Mouse (Mus musculus) midbrain, embryonic 15.5 days (tissue): ENCODE results near the gene Cyth1. TPM values are rescaled to one million over a fixed set of nuclear protein-coding genes. Genes with fewer than 3 reads are reported as not detected.

Experiments used
- ATAC-seq: fragments of 200-750 bp; cut with Nextera tagmentation; replicated peaks from 2 replicates; pipeline ENCODE4 v1.8.0; 2017; ENCODE audit warnings: moderate TSS enrichment
- H3K27ac ChIP-seq: fragments of 300-500 bp; sonication (generic); 2 replicates; pipeline ENCODE4 v1.5.1; 2015; ENCODE audit warnings: mild to moderate bottlenecking, inconsistent platforms
- H3K27me3 ChIP-seq: fragments of 300-500 bp; sonication (generic); replicated peaks from 2 replicates; pipeline ENCODE4 v1.6.1; 2015; ENCODE audit warnings: inconsistent platforms
- H3K36me3 ChIP-seq: fragments of 300-500 bp; sonication (generic); replicated peaks from 2 replicates; pipeline ENCODE4 v1.6.1; 2015; ENCODE audit warnings: inconsistent platforms
- H3K4me1 ChIP-seq: fragments of 300-500 bp; sonication (generic); 2 replicates; pipeline ENCODE4 v1.6.1; 2015; ENCODE audit warnings: inconsistent platforms
- H3K4me2 ChIP-seq: fragments of 300-500 bp; sonication (generic); 2 replicates; pipeline ENCODE4 v1.6.1; 2015; ENCODE audit warnings: inconsistent platforms, mild to moderate bottlenecking, moderate library complexity
- H3K4me3 ChIP-seq: fragments of 300-500 bp; sonication (generic); 2 replicates; pipeline ENCODE4 v1.5.1; 2015; ENCODE audit warnings: mild to moderate bottlenecking, inconsistent platforms
- H3K9ac ChIP-seq: fragments of 300-500 bp; sonication (generic); 2 replicates; pipeline ENCODE4 v1.6.1; 2015; ENCODE audit warnings: mild to moderate bottlenecking, inconsistent platforms
- H3K9me3 ChIP-seq: fragments of 300-500 bp; sonication (generic); 2 replicates; pipeline ENCODE4 v1.6.1; 2016; ENCODE audit warnings: inconsistent platforms
- WGBS: fragments of 180-500 bp; shearing (Covaris S2); methylation state at CpG from one replicate; pipeline ENCODE4 v1.1.7; 2015; ENCODE audit warnings: mixed read lengths; 5-methylcytosine and 5-hydroxymethylcytosine counted together
- polyA plus RNA-seq: library from polyadenylated mRNA; unstranded; fragments of >200 nt; fragmentation: Nextera tagmentation; extraction: Ambion mirVana; gene quantifications from 2 replicates; pipeline ENCODE4 v1.2.1, GENCODE M21; 2015

The Cyth1 gene
- polyA plus RNA-seq, 1 experiment from 2014 or later: 30.2 TPM

DNA sequence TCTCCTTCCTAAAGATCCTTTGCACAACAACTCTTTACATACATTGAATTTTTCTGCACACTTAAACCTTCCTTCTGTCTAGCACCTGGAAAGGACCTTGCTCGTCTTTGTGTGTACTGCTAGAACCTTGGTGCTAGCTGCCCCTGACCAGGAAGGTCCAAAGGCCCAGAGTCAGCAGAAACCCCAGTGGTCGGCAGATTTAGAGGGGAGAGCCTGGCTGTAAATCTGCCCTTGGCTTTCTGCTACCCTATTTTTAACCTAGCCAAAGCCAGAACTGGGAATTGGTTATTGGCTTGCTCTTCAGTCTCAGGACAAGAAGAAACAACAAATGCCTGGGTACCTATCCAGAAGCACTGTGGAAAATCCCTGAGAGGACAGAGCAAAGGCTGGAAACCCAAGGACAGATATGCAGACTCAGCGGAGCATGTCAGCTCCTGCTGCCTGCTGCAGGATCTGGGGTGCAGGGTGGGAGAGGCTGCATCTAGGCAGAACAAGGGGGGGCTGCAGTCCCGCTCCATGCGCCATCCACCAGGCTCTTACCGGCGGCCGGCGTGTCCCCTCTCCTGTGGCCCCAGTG is 46.5 kb downstream of the Cyth1 start:
- Histone ChIP-seq H3K9me3 (no peaks in the 10 kb centered on the region), H3K27ac (peak overlapping the region; percentile 98), H3K4me2 (peak overlapping the region; percentile 78), H3K27me3 (no peaks in the 10 kb centered on the region), H3K36me3 (no peaks in the 10 kb centered on the region), H3K4me1 (peaks cover 66% of the 10 kb centered on the region), H3K9ac (peak overlapping the region; percentile 87), H3K4me3 (peak overlapping the region; percentile 56)
- WGBS: 5% methylated on average over 9 of the region's 9 CpGs
- peak; percentile 67 for ATAC-seq

DNA sequence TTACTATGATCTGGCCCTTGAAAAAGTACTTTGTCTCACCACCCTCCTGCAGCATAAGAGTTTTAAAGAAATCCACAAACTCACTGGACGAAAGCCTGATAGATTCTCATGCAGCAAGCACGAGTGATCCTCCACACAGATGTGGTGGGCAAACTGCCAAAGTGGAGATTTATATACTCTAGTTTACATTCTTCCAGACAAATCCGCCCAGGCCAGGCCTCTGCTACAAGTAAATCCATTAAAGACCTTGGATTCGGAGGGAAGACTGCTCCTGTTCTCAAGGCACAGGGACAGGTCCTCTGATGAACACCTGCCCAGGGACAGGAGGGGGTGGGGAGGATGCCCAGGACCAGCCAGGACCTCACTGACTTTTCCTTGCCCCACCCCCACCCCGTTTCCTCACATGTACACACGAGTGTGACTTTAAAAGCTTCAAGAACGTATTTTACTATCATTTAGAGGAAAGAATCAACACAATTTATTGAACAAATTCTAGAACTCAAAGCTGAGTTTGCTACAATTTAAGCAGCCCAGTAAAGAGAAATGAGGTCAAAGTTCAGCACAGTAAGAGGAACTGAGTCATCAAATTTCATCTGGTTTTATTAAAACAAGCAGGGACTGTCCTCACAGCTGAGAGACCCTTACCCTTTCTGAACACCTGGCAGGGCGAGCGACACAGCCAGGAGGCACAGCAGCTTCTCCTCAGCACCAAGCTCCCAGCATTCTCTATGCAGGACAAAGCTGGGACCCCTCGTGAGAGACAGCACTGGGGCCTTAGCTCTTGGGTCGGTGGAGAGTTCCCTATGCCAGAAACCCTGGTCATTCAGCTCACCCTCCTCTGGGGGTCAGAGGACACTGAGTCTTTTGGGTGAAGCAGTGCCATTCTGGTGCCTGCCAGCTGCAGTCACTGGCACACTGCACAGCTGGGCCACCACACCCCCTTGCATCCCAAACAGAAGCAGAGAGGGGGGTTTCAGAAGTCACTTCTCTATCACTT is 47.3 kb downstream of the Cyth1 start:
- Histone ChIP-seq H3K27ac (peak overlapping the region; percentile 98), H3K9me3 (no peaks in the 10 kb centered on the region), H3K4me2 (peak overlapping the region; percentile 78), H3K27me3 (no peaks in the 10 kb centered on the region), H3K4me1 (peaks cover 73% of the 10 kb centered on the region), H3K4me3 (peak overlapping the region; percentile 56), H3K9ac (peak overlapping the region; percentile 87), H3K36me3 (no peaks in the 10 kb centered on the region)
- no peak for ATAC-seq
- 30% methylated on average over 11 of the region's 11 CpGs for WGBS

DNA sequence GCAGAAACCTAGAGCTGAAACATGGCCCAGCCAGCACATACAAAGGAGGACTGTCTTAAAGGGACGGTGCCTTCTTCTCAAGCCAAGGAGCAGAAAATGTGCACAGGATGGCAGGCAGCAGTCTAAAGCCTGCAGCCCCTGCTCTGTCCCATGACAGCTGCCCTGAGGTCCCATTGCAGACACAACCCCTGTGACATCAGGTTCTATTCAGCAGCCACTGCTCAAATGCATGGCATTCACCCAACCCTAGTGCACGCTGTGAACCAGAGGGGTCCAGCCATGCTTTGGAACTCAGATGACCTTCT is 50.1 kb downstream of the Cyth1 start:
- H3K27me3 ChIP-seq: no peaks in the 10 kb centered on the region
- H3K9me3 ChIP-seq: no peaks in the 10 kb centered on the region
- peak overlapping the region; percentile 78 for H3K4me2 ChIP-seq
- peak overlapping the region; percentile 28; the same call in 1 of the 2 replicates for H3K9ac ChIP-seq
- WGBS: 6% methylated on average over 2 of the region's 2 CpGs
- peak overlapping the region; percentile 32 for H3K4me3 ChIP-seq
- H3K36me3 ChIP-seq: no peaks in the 10 kb centered on the region
- H3K27ac ChIP-seq: peak overlapping the region; percentile 90
- H3K4me1 ChIP-seq: peaks cover 81% of the 10 kb centered on the region
- ATAC-seq: no peak

DNA sequence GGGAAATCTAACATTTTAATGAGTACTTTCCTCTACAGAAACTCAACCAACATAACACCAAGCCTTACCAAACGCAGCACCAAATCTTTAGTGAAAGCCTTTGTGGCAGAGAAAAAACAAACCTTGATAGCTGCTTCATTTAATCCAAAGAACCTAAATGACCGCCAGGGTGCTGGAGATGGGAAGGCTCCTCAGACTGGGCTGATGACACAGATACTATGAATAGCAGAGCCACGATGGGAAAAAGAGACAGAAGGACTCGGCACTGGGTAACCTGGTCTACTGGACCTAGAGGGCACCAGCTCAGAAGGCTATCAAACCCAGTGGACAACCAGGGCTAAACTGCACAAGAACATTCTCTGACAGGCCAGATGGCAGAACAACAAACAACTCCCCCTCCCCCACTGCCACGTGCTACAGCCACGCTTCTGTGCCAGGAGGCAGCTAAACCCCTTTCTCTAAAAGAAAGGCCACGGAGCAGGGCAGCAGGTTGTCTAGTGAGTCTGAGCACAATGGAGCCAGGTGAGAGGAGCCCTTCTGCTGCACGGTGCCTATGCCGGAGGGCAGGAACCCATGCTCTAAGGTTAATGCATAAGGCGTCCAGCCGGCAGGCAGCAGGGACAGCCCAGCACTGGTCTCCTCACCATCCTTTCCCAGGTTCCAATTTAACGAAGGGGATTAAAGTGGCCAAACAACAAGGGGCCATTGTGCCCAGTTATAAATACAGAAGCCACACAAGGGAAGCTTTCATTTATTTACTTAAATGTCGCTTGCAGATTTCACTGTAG is 50.7 kb downstream of the Cyth1 start:
- H3K9me3 ChIP-seq: no peaks in the 10 kb centered on the region
- H3K27me3 ChIP-seq: no peaks in the 10 kb centered on the region
- no peaks in the 10 kb centered on the region for H3K36me3 ChIP-seq
- peak overlapping the region; percentile 28; the same call in 1 of the 2 replicates for H3K9ac ChIP-seq
- H3K27ac ChIP-seq: peak overlapping the region; percentile 90
- H3K4me2 ChIP-seq: peak overlapping the region; percentile 78
- 14% methylated on average over 13 of the region's 13 CpGs for WGBS
- ATAC-seq: peak; percentile 21; the same call in 1 of the 2 replicates
- peak overlapping the region; percentile 32 for H3K4me3 ChIP-seq
- peaks cover 76% of the 10 kb centered on the region for H3K4me1 ChIP-seq

DNA sequence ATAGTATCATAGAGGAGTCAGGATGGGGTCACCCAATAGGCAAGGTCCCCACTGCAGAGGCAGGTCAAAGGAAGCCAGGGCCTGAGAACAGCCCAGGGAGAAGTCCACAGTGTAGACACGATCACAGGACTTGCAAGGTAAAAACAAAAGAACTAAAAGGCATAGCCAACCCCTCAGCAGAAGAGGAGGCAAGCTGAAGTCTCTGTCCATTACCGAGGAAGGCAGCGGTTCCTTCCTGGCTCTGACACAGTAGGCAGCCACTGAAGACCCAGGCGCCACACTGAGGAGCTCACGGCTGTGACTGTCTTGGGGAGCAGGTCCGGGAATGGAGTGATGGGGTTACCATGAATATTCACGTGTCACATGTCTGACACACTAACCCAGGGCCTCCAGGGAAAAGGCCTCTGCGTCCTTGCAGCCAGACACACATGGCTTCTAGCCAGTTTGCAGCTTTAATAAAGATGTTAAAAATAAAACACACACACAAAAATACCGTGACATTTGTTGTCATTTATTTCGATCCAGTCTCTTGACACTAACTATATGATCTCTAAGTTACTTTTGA is 51.5 kb downstream of the Cyth1 start:
- no peaks in the 10 kb centered on the region for H3K9me3 ChIP-seq
- ATAC-seq: no peak
- H3K4me3 ChIP-seq: no peak overlapping the region
- H3K36me3 ChIP-seq: peaks cover 3% of the 10 kb centered on the region
- H3K9ac ChIP-seq: no peak overlapping the region
- H3K4me2 ChIP-seq: no peak overlapping the region
- peak overlapping the region; percentile 27; the same call in 1 of the 2 replicates for H3K27ac ChIP-seq
- H3K27me3 ChIP-seq: no peaks in the 10 kb centered on the region
- 37% methylated on average over 10 of the region's 10 CpGs for WGBS
- H3K4me1 ChIP-seq: peaks cover 68% of the 10 kb centered on the region

DNA sequence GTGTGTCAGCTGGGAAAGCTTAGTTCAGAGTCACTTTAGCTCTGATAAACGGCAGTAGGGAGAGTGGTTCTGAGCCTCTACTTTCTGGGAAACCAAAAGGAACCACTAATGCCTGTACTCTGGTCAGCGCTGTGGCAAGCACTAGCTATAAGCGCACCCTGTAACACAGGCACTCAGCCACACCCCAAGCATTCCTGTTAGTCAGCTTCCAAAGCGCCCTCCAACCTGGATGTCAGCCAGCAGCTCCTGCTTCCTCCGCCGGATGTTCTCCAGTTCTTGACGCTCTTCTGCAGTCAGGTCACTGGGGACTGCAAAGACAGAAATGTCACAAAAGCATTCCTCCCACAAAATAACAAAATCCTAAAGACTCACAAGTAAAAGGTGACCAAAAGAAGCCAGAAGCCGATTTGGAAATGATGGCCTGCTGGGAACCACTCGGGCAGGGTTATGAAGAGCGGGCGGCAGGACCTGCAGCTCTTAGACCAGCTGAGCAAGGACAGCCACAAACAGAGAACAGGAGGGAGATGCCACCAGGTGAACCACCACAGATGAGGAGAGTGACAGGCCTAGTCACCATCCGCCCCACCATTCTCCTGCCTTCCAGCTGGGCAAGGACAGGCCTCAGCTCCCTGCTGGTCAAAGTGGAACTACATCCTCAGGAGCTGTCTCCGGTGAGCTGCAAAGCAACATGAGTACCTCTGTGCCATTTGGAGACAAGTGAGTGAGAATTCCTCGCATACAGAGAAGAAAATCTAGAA is 54.8 kb downstream of the Cyth1 start:
- 72% methylated on average over 14 of the region's 14 CpGs for WGBS
- ATAC-seq: no peak
- no peak overlapping the region for H3K4me2 ChIP-seq
- no peaks in the 10 kb centered on the region for H3K9me3 ChIP-seq
- no peaks in the 10 kb centered on the region for H3K27me3 ChIP-seq
- H3K36me3 ChIP-seq: peaks cover 24% of the 10 kb centered on the region
- H3K9ac ChIP-seq: no peak overlapping the region
- peaks cover 36% of the 10 kb centered on the region for H3K4me1 ChIP-seq
- H3K27ac ChIP-seq: no peak overlapping the region
- no peak overlapping the region for H3K4me3 ChIP-seq

DNA sequence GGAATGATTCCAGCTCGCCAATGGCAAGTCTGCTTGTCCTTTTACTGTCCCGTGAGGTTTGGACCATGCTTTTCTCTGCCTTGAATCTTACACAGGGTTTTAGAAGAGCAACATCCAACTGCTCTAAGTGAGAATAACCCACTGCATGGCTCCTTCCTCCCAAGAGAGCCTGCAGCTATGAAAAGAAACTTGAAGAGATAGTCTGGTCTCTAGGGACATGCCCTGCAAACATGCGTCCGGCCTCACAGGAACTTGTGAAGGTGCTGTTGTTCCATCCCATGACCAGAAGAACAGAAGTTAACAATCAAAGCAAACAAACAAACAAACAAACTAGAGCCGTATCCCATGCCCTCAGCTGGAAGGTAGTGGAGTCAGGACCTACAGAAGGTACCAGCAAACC is 55.4 kb downstream of the Cyth1 start:
- 85% methylated on average over 5 of the region's 5 CpGs for WGBS
- H3K9me3 ChIP-seq: no peaks in the 10 kb centered on the region
- ATAC-seq: no peak
- H3K4me1 ChIP-seq: peaks cover 30% of the 10 kb centered on the region
- no peaks in the 10 kb centered on the region for H3K27me3 ChIP-seq
- no peak overlapping the region for H3K4me3 ChIP-seq
- H3K4me2 ChIP-seq: no peak overlapping the region
- H3K9ac ChIP-seq: no peak overlapping the region
- no peak overlapping the region for H3K27ac ChIP-seq
- H3K36me3 ChIP-seq: peaks cover 24% of the 10 kb centered on the region

DNA sequence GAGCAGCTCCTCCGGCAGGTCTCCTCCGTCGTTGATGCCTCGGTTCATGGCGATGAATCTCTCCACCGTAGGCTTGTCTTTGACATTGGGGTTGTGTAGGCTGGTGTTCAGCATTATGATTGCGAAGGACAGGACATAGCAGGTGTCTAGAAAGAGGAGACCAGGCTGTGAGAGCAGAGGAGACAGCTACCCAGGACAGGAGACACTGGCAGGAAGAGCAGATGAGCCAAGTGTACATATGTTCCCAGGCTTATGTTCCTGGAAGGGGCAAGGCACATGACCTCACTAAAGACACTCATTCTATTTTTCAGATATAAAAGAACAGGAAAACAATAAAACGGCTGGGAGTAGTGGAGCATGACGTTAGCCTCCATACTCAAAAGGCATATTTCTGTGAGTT is 65.6 kb downstream of the Cyth1 start:
- Histone ChIP-seq H3K4me1 (no peaks in the 10 kb centered on the region), H3K9me3 (no peaks in the 10 kb centered on the region), H3K36me3 (peaks cover 50% of the 10 kb centered on the region), H3K9ac (no peak overlapping the region), H3K27ac (no peak overlapping the region), H3K27me3 (no peaks in the 10 kb centered on the region), H3K4me2 (no peak overlapping the region), H3K4me3 (no peak overlapping the region)
- no peak for ATAC-seq
- 89% methylated on average over 9 of the region's 9 CpGs for WGBS

DNA sequence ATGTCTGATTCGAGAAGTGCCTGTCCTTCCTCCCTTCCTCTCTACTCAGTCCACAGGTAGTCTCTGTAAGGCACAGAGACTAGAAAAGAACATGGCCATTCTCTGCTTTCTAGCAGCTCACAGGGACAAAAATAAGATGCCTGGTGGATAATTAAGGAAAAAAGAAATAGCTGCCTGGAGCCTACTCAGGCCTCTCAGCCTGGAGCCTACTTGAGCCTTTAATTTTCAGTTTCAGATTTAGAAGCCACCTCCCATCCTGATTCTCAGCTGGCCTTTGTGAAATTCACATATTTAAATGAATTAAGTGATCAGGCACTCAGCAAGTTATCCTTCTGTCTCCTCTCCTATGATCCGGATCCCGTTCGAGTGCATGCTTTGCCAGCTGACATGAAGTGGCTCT is 66.0 kb downstream of the Cyth1 start:
- H3K4me2 ChIP-seq: no peak overlapping the region
- no peaks in the 10 kb centered on the region for H3K4me1 ChIP-seq
- 87% methylated on average over 4 of the region's 4 CpGs for WGBS
- no peak overlapping the region for H3K4me3 ChIP-seq
- no peak overlapping the region for H3K27ac ChIP-seq
- no peak overlapping the region for H3K9ac ChIP-seq
- H3K9me3 ChIP-seq: no peaks in the 10 kb centered on the region
- H3K36me3 ChIP-seq: peaks cover 54% of the 10 kb centered on the region
- ATAC-seq: no peak
- H3K27me3 ChIP-seq: no peaks in the 10 kb centered on the region

DNA sequence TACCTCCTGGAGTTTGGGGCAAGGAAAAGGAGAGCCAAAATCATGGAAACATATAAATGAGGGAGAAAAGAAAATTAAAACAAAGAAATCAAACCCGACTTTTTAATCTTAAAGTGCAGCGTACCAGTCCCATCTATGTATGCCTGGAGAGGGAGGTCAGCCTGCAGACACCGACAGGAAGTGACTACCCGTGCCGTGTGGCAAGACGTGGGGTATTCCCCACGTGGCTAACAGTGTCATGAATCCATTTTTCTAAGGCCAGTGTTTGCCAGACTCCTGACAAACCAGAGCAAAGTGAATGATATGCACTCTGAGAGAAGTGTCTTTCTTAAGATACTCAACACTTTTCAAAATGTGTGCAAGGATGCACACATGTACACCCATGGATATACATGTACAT is 68.2 kb downstream of the Cyth1 start:
- Histone ChIP-seq H3K27ac (no peak overlapping the region), H3K4me1 (no peaks in the 10 kb centered on the region), H3K4me2 (no peak overlapping the region), H3K4me3 (no peak overlapping the region), H3K9me3 (no peaks in the 10 kb centered on the region), H3K27me3 (no peaks in the 10 kb centered on the region), H3K36me3 (peaks cover 46% of the 10 kb centered on the region), H3K9ac (no peak overlapping the region)
- 86% methylated on average over 7 of the region's 7 CpGs for WGBS
- no peak for ATAC-seq

DNA sequence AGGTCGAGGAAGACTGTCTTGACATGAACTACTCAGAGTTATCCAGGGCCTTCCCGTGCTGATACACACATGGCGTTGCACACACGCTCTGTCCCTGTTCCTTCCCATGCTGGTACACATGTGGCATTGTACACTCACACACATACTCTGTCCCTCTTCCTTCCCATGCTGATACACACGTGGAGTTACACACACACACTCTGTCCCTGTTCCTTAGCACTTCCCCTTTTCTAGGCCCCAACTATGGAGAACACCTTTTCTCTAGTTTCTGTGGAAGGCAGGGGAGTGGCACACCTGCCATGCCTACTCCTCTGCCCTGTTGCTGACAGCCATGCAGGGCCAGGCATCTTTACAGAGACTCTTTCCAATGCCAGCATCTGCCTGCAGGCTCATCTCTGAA is 70.2 kb downstream of the Cyth1 start:
- H3K4me3 ChIP-seq: no peak overlapping the region
- 85% methylated on average over 5 of the region's 5 CpGs for WGBS
- ATAC-seq: no peak
- no peaks in the 10 kb centered on the region for H3K9me3 ChIP-seq
- peaks cover 36% of the 10 kb centered on the region for H3K36me3 ChIP-seq
- no peaks in the 10 kb centered on the region for H3K27me3 ChIP-seq
- H3K4me2 ChIP-seq: no peak overlapping the region
- H3K4me1 ChIP-seq: no peaks in the 10 kb centered on the region
- H3K27ac ChIP-seq: no peak overlapping the region
- no peak overlapping the region for H3K9ac ChIP-seq
